Mouse (Mus musculus): ENCODE measurements around the gene 1110032A03Rik. TPM values are rescaled to one million over a fixed set of nuclear protein-coding genes. Genes with fewer than 3 reads are reported as not detected.

1110032A03Rik gene
- polyA plus RNA-seq, 1 experiment from 2014 or later: 44.4 TPM

- no peak for ATAC-seq (ENCODE audit: low FRiP score, low read depth)
- Histone ChIP-seq H3K4me3 (no peak overlapping the region), H3K27me3 (replicated peaks) (no peaks in the 10 kb centered on the region), H3K4me1 (no peaks in the 10 kb centered on the region), H3K9me3 (no peaks in the 10 kb centered on the region), H3K9ac (no peak overlapping the region), H3K4me2 (replicated peaks) (no peak overlapping the region), H3K27ac (no peak overlapping the region), H3K36me3 (peaks cover 59% of the 10 kb centered on the region)
- 87% methylated on average over 7 of the region's 7 CpGs for WGBS
Measured at GRCm38 (mm10) chr9:50803055-50803671, 27.8 kb upstream of the 1110032A03Rik start.

- Histone ChIP-seq H3K4me1 (no peaks in the 10 kb centered on the region), H3K27ac (no peak overlapping the region), H3K27me3 (replicated peaks) (no peaks in the 10 kb centered on the region), H3K4me3 (no peak overlapping the region), H3K9ac (no peak overlapping the region), H3K36me3 (peaks cover 57% of the 10 kb centered on the region), H3K9me3 (no peaks in the 10 kb centered on the region), H3K4me2 (replicated peaks) (no peak overlapping the region)
- no peak for ATAC-seq (ENCODE audit: low FRiP score, low read depth)
- WGBS: 71% methylated on average over 2 of the region's 2 CpGs
Measured at GRCm38 (mm10) chr9:50800985-50801384, 25.7 kb upstream of the 1110032A03Rik start.

GRCm38 (mm10) chr9:50798368-50798767, 23.0 kb upstream of the 1110032A03Rik start:
- H3K9ac ChIP-seq: no peak overlapping the region
- ATAC-seq (ENCODE audit: low FRiP score, low read depth): no peak
- no peak overlapping the region for H3K4me2 ChIP-seq (replicated peaks)
- H3K27me3 ChIP-seq (replicated peaks): no peaks in the 10 kb centered on the region
- peaks cover 44% of the 10 kb centered on the region for H3K36me3 ChIP-seq
- 87% methylated on average over 5 of the region's 5 CpGs for WGBS
- no peak overlapping the region for H3K4me3 ChIP-seq
- H3K4me1 ChIP-seq: no peaks in the 10 kb centered on the region
- no peak overlapping the region for H3K27ac ChIP-seq
- H3K9me3 ChIP-seq: no peaks in the 10 kb centered on the region

- ATAC-seq (ENCODE audit: low FRiP score, low read depth): no peak
- H3K27ac ChIP-seq: no peak overlapping the region
- H3K4me2 ChIP-seq (replicated peaks): no peak overlapping the region
- H3K27me3 ChIP-seq (replicated peaks): no peaks in the 10 kb centered on the region
- H3K4me3 ChIP-seq: no peak overlapping the region
- peaks cover 38% of the 10 kb centered on the region for H3K36me3 ChIP-seq
- no peaks in the 10 kb centered on the region for H3K9me3 ChIP-seq
- no peak overlapping the region for H3K9ac ChIP-seq
- 97% methylated on average over 7 of the region's 7 CpGs for WGBS
- H3K4me1 ChIP-seq: no peaks in the 10 kb centered on the region
Measured at GRCm38 (mm10) chr9:50797641-50798040, 22.3 kb upstream of the 1110032A03Rik start.

- H3K27ac ChIP-seq: no peak overlapping the region
- no peak for ATAC-seq (ENCODE audit: low FRiP score, low read depth)
- no peaks in the 10 kb centered on the region for H3K9me3 ChIP-seq
- WGBS: 91% methylated on average over 8 of the region's 8 CpGs
- no peak overlapping the region for H3K4me3 ChIP-seq
- no peaks in the 10 kb centered on the region for H3K27me3 ChIP-seq (replicated peaks)
- no peak overlapping the region for H3K4me2 ChIP-seq (replicated peaks)
- H3K36me3 ChIP-seq: peaks cover 41% of the 10 kb centered on the region
- no peak overlapping the region for H3K9ac ChIP-seq
- no peaks in the 10 kb centered on the region for H3K4me1 ChIP-seq
Measured at GRCm38 (mm10) chr9:50796776-50797175, 21.5 kb upstream of the 1110032A03Rik start.

- H3K4me3 ChIP-seq: no peak overlapping the region
- peaks cover 48% of the 10 kb centered on the region for H3K36me3 ChIP-seq
- H3K4me2 ChIP-seq (replicated peaks): no peak overlapping the region
- no peak overlapping the region for H3K27ac ChIP-seq
- no peaks in the 10 kb centered on the region for H3K4me1 ChIP-seq
- H3K27me3 ChIP-seq (replicated peaks): no peaks in the 10 kb centered on the region
- H3K9ac ChIP-seq: no peak overlapping the region
- 98% methylated on average over 3 of the region's 3 CpGs for WGBS
- no peaks in the 10 kb centered on the region for H3K9me3 ChIP-seq
- ATAC-seq (ENCODE audit: low FRiP score, low read depth): no peak
Measured at GRCm38 (mm10) chr9:50795266-50795665, 19.9 kb upstream of the 1110032A03Rik start.

- H3K36me3 ChIP-seq: peaks cover 69% of the 10 kb centered on the region
- no peak for ATAC-seq (ENCODE audit: low FRiP score, low read depth)
- WGBS: 76% methylated on average over 2 of the region's 2 CpGs
- no peak overlapping the region for H3K4me2 ChIP-seq (replicated peaks)
- no peak overlapping the region for H3K27ac ChIP-seq
- H3K27me3 ChIP-seq (replicated peaks): no peaks in the 10 kb centered on the region
- no peak overlapping the region for H3K4me3 ChIP-seq
- H3K9me3 ChIP-seq: no peaks in the 10 kb centered on the region
- H3K4me1 ChIP-seq: no peaks in the 10 kb centered on the region
- H3K9ac ChIP-seq: no peak overlapping the region
Measured at GRCm38 (mm10) chr9:50782155-50782554, 6.8 kb upstream of the 1110032A03Rik start.

GRCm38 (mm10) chr9:50776162-50776760, 941 bp upstream of the 1110032A03Rik start:
- Histone ChIP-seq H3K9me3 (no peaks in the 10 kb centered on the region), H3K9ac (peak overlapping the region; percentile 88), H3K36me3 (peaks cover 23% of the 10 kb centered on the region), H3K4me1 (peaks cover 14% of the 10 kb centered on the region), H3K4me3 (peak overlapping the region; percentile 91), H3K27ac (no peak overlapping the region), H3K4me2 (replicated peaks) (peak overlapping the region; percentile 86), H3K27me3 (replicated peaks) (no peaks in the 10 kb centered on the region)
- ATAC-seq (ENCODE audit: low FRiP score, low read depth): no peak
- 66% methylated on average over 11 of the region's 11 CpGs for WGBS

GRCm38 (mm10) chr9:50775662-50776126, 374 bp upstream of the 1110032A03Rik start:
- peaks cover 14% of the 10 kb centered on the region for H3K4me1 ChIP-seq
- peak overlapping the region; percentile 86 for H3K4me2 ChIP-seq (replicated peaks)
- H3K9me3 ChIP-seq: no peaks in the 10 kb centered on the region
- peak overlapping the region; percentile 91 for H3K4me3 ChIP-seq
- peak; percentile 60 for ATAC-seq (ENCODE audit: low FRiP score, low read depth)
- peak overlapping the region; percentile 77; the same call in 1 of the 2 replicates for H3K27ac ChIP-seq
- no peaks in the 10 kb centered on the region for H3K27me3 ChIP-seq (replicated peaks)
- H3K9ac ChIP-seq: peak overlapping the region; percentile 88
- WGBS: under 1% methylated on average over 30 of the region's 30 CpGs
- H3K36me3 ChIP-seq: peaks cover 20% of the 10 kb centered on the region

- H3K4me1 ChIP-seq: peaks cover 14% of the 10 kb centered on the region
- peaks cover 7% of the 10 kb centered on the region; the same call in 1 of the 2 replicates for H3K36me3 ChIP-seq
- H3K27ac ChIP-seq: no peak overlapping the region
- no peaks in the 10 kb centered on the region for H3K27me3 ChIP-seq (replicated peaks)
- no peak overlapping the region for H3K4me3 ChIP-seq
- no peak for ATAC-seq (ENCODE audit: low FRiP score, low read depth)
- peak overlapping the region; percentile 86 for H3K4me2 ChIP-seq (replicated peaks)
- WGBS: 77% methylated on average over 4 of the region's 4 CpGs
- H3K9ac ChIP-seq: 0 out of 2 replicates have a peak overlapping the region, but pooled peaks have one; percentile 88
- H3K9me3 ChIP-seq: no peaks in the 10 kb centered on the region
Measured at GRCm38 (mm10) chr9:50774026-50774462, 1.3 kb downstream of the 1110032A03Rik start.

- Histone ChIP-seq H3K4me3 (no peak overlapping the region), H3K4me2 (replicated peaks) (no peak overlapping the region), H3K27ac (no peak overlapping the region), H3K9ac (no peak overlapping the region), H3K9me3 (no peaks in the 10 kb centered on the region), H3K27me3 (replicated peaks) (no peaks in the 10 kb centered on the region), H3K4me1 (peaks cover 6% of the 10 kb centered on the region; the same call in 1 of the 2 replicates), H3K36me3 (0 out of 2 replicates have a peak, but pooled peaks cover 4% of the 10 kb centered on the region)
- WGBS: 79% methylated on average over 2 of the region's 2 CpGs
- no peak for ATAC-seq (ENCODE audit: low FRiP score, low read depth)
Measured at GRCm38 (mm10) chr9:50770011-50770410, 5.3 kb downstream of the 1110032A03Rik start.

- H3K4me2 ChIP-seq (replicated peaks): peak within 1 kb of the TSS; percentile 75
- peak; percentile 97 for ATAC-seq (ENCODE audit: low FRiP score, low read depth)
- 0 out of 2 replicates have a peak, but pooled peaks cover 4% of the 10 kb centered on the region for H3K36me3 ChIP-seq
- no peaks in the 10 kb centered on the region for H3K27me3 ChIP-seq (replicated peaks)
- H3K27ac ChIP-seq: peak within 1 kb of the TSS; percentile 50; the same call in 1 of the 2 replicates
- peak within 1 kb of the TSS; percentile 48 for H3K4me3 ChIP-seq
- H3K9ac ChIP-seq: peak within 1 kb of the TSS; percentile 59
- peaks cover 3% of the 10 kb centered on the region; the same call in 1 of the 2 replicates for H3K4me1 ChIP-seq
- 4% methylated on average over 59 of the region's 59 CpGs for WGBS
- no peaks in the 10 kb centered on the region for H3K9me3 ChIP-seq
Measured at GRCm38 (mm10) chr9:50768107-50769002, 7.0 kb downstream of the 1110032A03Rik start, which contains the start of gene Fdxacb1. Fdxacb1 (plus strand) TSS chr9:50768236.
